Mouse (Mus musculus): Measurements from ENCODE around the gene Osbpl3.

Osbpl3 gene

GRCm38 (mm10) chr6:50455829-50456469 is at the start of gene Osbpl3:
Osbpl3 (minus strand) TSS chr6:50456201.
- peak; percentile 65 for DNase-seq (ENCODE audit: low spot score)

DNA sequence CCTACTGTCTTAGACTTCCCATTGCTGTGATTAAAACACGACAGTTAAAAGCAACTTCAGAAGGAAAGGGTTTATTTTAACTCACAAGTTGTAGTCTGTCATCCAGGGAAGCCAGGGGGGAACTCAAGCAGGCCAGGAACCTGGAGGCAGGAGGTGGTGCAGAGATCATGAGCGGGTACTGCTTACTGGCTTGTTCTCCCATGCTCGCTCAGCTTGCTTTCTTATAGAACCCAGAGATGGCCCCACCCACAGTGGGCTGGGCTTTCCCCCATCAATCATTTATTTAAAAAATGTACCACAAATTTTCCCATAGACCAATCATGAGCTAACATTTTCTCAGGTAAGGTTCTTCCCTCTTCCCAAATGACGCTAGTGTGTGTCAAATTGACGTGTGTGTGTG is 49.5 kb upstream of the Osbpl3 start:
- DNase-seq (ENCODE audit: low spot score): no peak

GRCm38 (mm10) chr6:50504711-50505110 is 48.7 kb upstream of the Osbpl3 start:
- DNase-seq (ENCODE audit: low spot score): no peak

GRCm38 (mm10) chr6:50503779-50504178 is 47.8 kb upstream of the Osbpl3 start:
- no peak for DNase-seq (ENCODE audit: low spot score)

- no peak for DNase-seq (ENCODE audit: low spot score)
These were observed 47.0 kb upstream of the Osbpl3 start for GRCm38 (mm10) chr6:50503031-50503430.

DNA sequence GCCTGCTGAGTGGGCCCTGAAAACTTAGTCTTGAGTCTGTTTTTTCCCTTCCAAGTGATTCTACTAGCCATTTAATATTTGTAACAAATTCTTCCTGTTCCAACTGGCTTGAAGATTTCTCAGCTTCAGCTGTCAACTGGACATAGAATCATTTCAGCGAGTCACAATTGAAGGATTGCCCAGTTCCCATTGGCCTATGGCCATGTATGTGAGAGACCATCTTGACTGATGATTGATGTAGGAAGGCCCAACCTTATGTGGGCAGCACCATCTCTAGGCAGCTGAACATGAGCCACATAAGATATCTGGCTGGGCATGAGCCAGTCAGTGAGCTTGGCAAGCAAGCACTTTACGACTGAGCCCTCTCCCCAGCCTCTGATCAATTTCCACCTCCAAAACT is 42.3 kb upstream of the Osbpl3 start:
- no peak for DNase-seq (ENCODE audit: low spot score)

DNA sequence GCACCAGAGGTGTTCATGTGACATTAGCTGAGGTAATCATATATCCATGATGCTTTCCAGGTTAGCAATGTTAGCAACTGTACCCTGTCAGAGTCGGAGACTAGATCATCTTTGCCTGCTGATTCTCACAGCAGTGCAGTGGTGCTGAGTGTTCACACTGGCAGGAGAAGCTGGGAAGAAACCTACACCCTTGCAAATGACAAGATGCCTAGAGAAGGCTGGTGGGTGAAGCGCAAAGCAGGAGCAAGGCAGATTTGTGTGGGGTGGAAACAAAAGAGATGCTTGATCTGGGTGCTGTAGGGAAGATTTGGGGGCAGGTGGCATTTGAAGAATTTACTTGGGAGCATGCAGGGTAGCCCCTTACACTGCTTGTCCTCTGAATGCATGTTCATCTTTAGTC is 34.5 kb upstream of the Osbpl3 start:
- no peak for DNase-seq (ENCODE audit: low spot score)

- no peak for DNase-seq (ENCODE audit: low spot score)
These were observed 33.4 kb upstream of the Osbpl3 start for GRCm38 (mm10) chr6:50489380-50489779.

DNA sequence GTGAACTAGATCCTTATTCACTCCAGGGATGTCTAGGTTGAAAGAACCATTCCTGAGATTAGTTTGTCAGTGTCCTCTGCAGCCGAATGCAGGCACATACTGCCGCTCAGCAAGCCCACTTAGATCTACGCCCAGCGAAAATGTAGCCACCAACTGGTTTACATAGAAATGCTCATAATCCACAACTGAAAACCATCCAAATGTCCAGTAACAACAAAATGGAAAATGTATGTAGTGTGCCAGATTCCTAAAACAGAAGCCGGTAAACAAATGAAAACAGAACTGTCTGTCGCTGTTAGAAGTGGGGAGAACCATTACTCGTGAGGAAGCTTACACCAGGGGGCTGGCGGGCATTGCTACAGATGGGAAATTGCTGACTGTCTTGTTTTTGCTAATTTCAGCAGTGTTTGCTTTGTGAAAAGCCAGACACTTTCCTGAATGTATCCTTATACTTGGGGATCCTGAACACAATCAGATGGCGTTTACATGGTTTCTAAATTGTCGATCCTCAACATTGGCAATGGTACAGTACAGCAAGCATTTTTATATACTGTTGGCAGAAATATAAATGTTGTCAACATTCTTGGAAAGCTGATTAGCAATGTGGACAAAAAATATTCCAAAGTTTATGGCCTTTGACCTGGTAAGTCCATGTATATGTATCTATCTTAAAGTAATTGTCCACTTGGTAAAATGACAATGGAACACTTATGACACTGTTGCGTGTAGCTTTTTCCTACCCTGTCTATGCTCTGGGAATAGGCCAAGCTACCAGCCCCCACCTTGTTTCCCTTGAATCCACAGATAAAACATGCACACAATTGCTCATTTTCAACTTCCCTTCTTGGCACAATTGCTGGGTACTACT is 30.3 kb upstream of the Osbpl3 start:
- no peak for DNase-seq (ENCODE audit: low spot score)

- DNase-seq (ENCODE audit: low spot score): no peak
These were observed 27.4 kb upstream of the Osbpl3 start for GRCm38 (mm10) chr6:50483426-50483825.

DNA sequence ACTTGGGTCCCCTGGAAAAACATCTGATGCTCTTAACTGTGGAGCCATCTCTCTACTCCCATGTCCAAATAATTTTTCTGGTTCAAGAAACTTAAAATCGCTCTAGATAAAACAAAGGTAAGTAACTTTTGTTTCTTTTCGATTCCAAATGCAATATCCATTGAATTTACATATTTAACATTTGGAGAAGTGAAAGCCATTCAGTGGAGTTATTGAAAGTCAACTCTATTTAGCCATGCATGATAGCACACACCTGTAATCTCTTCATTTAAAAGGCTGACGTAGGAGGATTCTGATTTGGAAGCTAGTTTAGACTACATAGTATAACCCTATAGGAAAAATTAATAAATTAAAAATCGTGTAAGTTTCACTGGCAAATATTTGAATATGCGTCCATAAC is 25.5 kb upstream of the Osbpl3 start:
- no peak for DNase-seq (ENCODE audit: low spot score)

- no peak for DNase-seq (ENCODE audit: low spot score)
These were observed 10.4 kb upstream of the Osbpl3 start for GRCm38 (mm10) chr6:50466451-50466850.

DNA sequence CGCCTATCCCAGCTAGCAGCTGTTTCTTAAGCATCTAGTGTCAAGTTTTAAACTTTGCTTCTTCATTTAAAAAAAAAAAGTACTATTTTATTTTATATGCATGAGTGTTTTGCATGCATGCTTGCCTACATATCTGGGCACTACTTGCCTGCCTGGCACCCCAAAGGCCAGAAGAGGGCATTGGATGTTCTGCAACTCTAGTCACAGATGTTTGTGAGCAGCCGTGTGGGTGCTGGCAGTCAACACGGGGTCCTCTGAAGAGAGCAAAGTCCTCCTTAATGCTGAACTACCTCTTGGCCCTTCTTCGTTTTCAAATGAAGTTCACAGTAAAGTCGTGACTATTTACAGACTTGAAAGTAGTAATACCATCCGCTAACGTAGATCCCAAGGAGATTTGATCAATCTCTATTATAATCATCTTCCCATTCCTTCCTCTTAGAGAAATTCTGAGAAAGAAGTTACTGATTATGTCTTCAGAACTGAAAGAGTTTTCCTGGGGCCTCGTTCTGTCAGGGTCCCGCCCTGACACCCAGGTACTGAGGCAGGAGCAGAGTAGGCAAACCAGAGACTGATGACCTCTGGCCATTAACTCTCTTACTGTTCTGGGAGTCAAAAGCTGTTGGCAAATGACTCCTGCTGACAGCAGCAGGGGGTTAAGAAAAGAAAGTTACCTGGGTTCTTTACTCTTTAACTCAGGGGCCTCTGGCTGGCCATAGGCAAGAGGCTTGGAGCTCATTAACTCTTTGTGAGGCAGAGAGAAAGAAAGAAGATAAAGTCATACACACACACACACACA is 8.9 kb upstream of the Osbpl3 start:
- DNase-seq (ENCODE audit: low spot score): no peak

DNA sequence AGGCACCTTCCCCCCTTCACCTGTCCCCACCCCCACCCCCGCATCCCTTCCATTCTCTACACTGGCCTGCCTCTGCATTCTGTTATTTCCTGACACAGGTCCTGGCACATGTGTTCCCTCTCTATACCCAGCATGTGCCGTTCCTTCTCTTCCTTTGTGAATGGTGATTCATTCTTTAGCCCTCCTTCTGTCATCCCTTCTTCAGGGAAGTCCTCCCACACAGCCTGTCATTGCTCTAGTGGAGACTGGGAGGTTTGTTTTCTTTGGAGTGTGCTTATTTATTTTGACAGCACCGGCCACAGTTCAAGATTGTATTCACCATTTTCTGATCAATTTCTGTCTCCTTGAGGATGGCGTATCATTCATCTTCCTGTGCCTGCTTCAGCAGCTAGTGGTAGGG is 6.0 kb upstream of the Osbpl3 start:
- DNase-seq (ENCODE audit: low spot score): no peak

DNA sequence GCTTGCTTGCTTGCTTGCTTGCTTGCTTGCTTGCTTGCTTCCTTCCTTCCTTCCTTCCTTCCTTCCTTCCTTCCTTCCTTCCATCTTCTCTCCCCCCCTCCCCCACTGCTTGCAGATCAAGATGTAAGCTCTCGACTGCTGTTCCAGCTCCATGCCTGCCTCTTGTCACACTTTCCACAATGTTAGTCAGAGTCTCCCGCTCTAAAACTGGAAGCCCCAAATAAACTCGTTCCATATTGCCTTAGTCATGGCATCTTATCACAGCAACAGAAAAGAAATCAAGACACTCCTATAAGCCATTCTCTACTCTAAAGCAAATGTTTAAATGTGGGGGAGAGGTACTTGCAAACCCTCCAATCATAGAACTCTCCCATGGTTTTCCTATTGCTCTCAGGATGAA is 5.6 kb upstream of the Osbpl3 start:
- DNase-seq (ENCODE audit: low spot score): no peak

DNA sequence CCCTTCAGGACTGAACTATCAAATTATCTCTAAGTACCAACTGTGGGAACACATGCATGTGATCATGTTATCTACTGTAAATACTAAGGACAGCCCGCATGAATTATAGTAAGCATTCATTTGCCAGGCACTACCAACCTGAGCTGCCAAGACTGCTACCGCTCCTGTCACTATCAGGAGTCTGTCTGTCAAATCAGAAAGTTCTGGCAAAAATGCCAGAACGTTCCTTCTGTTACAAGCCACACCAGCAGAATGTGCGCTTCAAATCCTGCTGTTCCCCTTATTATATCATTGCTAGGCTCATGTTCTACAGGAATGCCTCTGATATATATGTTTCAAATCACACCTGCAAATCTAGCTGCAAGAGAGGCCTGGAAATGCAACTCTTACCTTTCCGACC is 4.6 kb upstream of the Osbpl3 start:
- DNase-seq (ENCODE audit: low spot score): no peak

DNA sequence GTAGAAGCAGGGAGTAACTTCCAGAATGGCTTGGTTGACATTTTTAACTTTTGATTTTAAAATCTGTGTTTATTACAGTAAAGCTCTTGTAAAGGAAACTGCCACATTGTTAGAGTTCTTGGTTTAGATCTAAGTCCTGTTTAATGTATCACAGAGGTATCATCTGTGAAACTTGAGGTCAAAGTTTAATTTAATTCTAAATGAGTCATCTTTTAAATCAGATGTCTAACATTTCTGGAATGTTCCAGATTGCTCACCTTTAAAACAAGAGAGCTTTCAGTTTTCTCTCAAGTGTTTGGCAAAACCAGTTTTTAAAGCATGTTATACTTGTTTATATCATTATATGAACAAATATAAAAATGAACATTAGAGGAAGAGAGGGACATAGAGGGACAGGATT is 4.2 kb upstream of the Osbpl3 start:
- no peak for DNase-seq (ENCODE audit: low spot score)

DNA sequence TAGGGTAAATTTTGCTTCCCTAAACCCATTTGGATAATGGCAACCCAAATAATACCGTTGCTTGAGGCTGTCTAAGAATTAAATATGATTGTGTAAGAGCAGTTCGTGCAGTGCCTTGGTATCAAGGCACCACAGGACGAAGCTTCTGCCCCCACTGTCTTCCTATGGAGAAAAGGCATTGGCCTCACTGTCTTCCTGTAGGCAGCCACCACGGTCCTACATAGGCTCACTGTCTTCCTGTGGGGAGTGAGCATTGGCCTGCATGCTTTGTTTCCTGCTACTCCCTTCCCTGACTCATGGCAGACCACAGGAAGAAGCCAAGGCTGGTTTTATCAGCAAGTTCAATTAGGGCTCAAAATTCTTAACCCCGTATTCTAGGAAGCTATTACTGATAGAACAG is 3.3 kb upstream of the Osbpl3 start:
- DNase-seq (ENCODE audit: low spot score): no peak

GRCm38 (mm10) chr6:50457551-50458348 is 1.7 kb upstream of the Osbpl3 start:
- no peak for DNase-seq (ENCODE audit: low spot score)

GRCm38 (mm10) chr6:50456706-50457105 is 705 bp upstream of the Osbpl3 start:
- no peak for DNase-seq (ENCODE audit: low spot score)

DNA sequence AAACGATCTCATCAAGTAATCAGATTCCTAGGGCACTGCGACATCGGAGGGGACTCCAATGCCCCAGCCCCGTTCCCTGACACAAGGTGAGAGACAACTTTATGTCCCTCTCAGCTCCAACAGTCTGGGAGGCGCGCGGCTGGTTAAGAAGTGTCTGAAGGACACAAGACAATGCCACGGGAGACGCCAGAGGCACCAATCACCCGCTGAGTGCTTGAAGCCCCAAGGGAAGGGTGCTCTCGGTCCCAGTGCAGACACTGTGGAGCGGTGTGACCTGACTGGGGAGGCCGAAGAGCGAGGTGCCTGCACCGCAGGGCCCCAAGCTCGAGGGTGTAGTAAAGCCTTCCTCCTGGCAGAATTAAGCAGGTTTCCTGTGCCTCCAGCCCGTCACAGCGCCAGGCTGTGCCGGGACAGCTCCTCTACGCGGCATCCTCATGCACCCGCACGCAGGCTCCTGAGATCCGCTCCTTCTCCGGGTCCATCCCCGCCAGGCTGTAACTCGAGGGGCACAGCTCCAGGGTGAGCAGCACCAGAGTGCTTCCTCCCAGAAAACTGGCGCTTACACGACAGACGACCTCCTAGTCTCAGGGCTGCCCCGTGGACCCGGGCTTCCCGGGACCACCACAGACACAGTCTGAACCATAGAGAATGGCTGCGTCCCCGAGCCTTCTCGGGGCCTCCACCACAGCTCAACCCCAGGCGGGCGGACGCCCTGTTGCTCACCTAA is 736 bp downstream of the Osbpl3 start:
- peak; percentile 15 for DNase-seq (ENCODE audit: low spot score)
